Mouse (Mus musculus): ENCODE data around the gene Bmf.

Gene Bmf

GRCm38 (mm10) chr2:118480886-118481285, 68.6 kb downstream of the Bmf start:
- DNase-seq (ENCODE audit: low read depth, low spot score), result no peak

GRCm38 (mm10) chr2:118479550-118479909, 70.0 kb downstream of the Bmf start, which contains the start of gene Srp14:
Gene Srp14, minus strand, starts transcription at chr2:118479711.
- DNase-seq (ENCODE audit: low read depth, low spot score), result peak; percentile 98

GRCm38 (mm10) chr2:118478833-118479549, 70.5 kb downstream of the Bmf start:
- no peak for DNase-seq (ENCODE audit: low read depth, low spot score)

Measured in ZHBTc4 (cell line).